Mouse (Mus musculus) intestine, embryonic 14.5 days (tissue): ENCODE results near the gene Aurkb. TPM values are rescaled to one million over a fixed set of nuclear protein-coding genes. Genes with fewer than 3 reads are reported as not detected.

ENCODE experiments used
- ATAC-seq: fragments of 200-750 bp; cut with Nextera tagmentation; replicated peaks from 2 replicates; pipeline ENCODE4 v1.8.0; 2017; ENCODE audit warnings: low read depth, moderate number of reproducible peaks, moderate TSS enrichment, moderate library complexity; ENCODE audit not compliant: low FRiP score, low TSS enrichment
- DNase-seq: peaks from one replicate; pipeline ENCODE4 v3.0.0-alpha.2; 2018; ENCODE audit warnings: low spot score
- H3K27ac ChIP-seq: fragments of 300-500 bp; sonication (generic); 2 replicates; pipeline ENCODE4 v1.5.1; 2014; ENCODE audit warnings: low read depth, mild to moderate bottlenecking, control low read depth
- H3K27me3 ChIP-seq: fragments of 300-500 bp; sonication (generic); replicated peaks from 2 replicates; pipeline ENCODE4 v1.6.1; 2014; ENCODE audit warnings: low read length, control low read depth; ENCODE audit not compliant: control insufficient read depth, insufficient read depth
- H3K36me3 ChIP-seq: fragments of 300-500 bp; sonication (generic); 2 replicates; pipeline ENCODE4 v1.6.1; 2014; ENCODE audit warnings: low read length, control low read depth; ENCODE audit not compliant: control insufficient read depth, insufficient read depth
- H3K4me1 ChIP-seq: fragments of 300-500 bp; sonication (generic); replicated peaks from 2 replicates; pipeline ENCODE4 v1.6.1; 2014; ENCODE audit warnings: low read length, control low read depth, mixed read lengths; ENCODE audit not compliant: control insufficient read depth, insufficient read depth
- H3K4me2 ChIP-seq: fragments of 300-500 bp; sonication (generic); 2 replicates; pipeline ENCODE4 v1.6.1; 2014; ENCODE audit warnings: low read length
- H3K4me3 ChIP-seq: fragments of 300-500 bp; sonication (generic); 2 replicates; pipeline ENCODE4 v1.5.1; 2014; ENCODE audit warnings: low read depth, low read length, control low read depth, mixed read lengths
- H3K9ac ChIP-seq: fragments of 300-500 bp; sonication (generic); 2 replicates; pipeline ENCODE4 v1.6.1; 2014; ENCODE audit warnings: mild to moderate bottlenecking, low read length
- H3K9me3 ChIP-seq: fragments of 300-500 bp; sonication (generic); 2 replicates; pipeline ENCODE4 v1.6.1; 2016; ENCODE audit warnings: low read length, control low read depth; ENCODE audit not compliant: control insufficient read depth
- WGBS: fragments of 180-500 bp; shearing (Covaris S2); extraction: QIAGEN DNeasy Blood & Tissue Kit; methylation state at CpG from one replicate; pipeline ENCODE4 v1.1.7; 2014; 5-methylcytosine and 5-hydroxymethylcytosine counted together
- polyA plus RNA-seq: library from polyadenylated mRNA; unstranded; fragments of >200 nt; fragmentation: Nextera tagmentation; extraction: Ambion mirVana; gene quantifications from 2 replicates; pipeline ENCODE4 v1.2.1, GENCODE M21; 2014

Gene Aurkb
- polyA plus RNA-seq, 1 experiment from 2014 or later, result 150 TPM

DNA sequence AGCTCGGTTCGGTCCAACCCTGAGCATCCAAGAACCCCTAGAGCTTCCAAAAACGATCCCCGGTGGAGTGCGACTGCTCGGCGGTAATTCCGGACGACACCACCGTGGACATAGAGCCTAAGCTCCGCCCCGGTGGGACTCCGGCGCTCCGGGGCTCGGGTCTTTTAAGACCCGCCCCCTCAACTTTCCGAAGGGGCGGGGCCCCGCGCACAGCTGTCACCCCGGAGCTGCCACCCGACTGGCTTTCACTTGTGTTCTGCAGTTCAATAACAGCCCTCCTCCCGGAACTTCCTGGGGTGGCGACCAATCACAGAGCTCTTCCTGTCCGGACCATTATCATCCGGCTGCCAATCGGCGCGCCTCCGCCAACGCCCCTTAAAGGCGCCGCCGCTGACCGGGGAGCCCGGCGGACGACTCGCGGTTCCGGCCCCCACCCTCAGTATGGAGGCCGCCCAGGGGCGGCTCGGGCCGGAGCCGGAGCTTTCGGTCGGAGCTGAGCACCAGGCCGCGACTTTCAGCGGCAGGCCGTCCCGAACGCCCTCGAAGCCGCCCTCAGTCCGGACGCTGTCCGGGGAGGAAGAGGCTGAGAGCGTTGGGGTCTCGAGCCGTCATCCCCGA lies 14.0 kb downstream of the Aurkb start, which contains the start of gene Borcs6:
Borcs6 (plus strand) TSS at position 361 of the 618 bp plus-strand sequence.
- WGBS, result under 1% methylated on average over 64 of the region's 64 CpGs
- H3K27ac ChIP-seq, result peak within 1 kb of the TSS; percentile 89
- peak within 1 kb of the TSS; percentile 84 for H3K9ac ChIP-seq

DNA sequence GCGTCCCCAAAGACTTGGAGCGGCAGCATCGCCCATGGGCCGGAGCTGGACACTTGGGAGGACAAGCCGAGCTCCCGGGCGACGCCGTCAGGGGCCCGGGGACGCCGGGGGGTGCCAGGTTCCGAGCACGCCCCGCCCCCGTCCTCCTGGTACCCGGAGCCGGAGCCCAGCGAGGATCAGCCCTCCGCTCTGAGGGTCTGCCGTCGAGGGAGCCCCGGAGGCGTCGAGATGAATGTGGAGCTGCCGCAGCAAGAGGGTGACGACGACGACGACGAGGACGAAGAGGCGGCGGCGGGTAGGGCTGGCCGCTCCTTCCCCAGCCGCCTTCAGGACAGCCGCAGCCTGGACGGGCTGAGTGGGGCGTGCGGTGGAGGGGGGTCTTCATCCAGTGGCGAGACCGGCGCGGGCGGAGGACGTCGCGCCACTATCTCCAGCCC lies 14.5 kb downstream of the Aurkb start:
- no peaks in the 10 kb centered on the region for H3K27me3 ChIP-seq

More for the DNA sequence above, 14.0 kb downstream of the Aurkb start, which contains the start of gene Borcs6:
- Histone ChIP-seq H3K9me3 (no peaks in the 10 kb centered on the region), H3K4me1 (peaks cover 21% of the 10 kb centered on the region), H3K27me3 (no peaks in the 10 kb centered on the region), H3K4me3 (peak within 1 kb of the TSS; percentile 78), H3K4me2 (peak within 1 kb of the TSS; percentile 80), H3K36me3 (no peaks in the 10 kb centered on the region)
- peak; percentile 89 for ATAC-seq
- peak; percentile 93 for DNase-seq

DNA sequence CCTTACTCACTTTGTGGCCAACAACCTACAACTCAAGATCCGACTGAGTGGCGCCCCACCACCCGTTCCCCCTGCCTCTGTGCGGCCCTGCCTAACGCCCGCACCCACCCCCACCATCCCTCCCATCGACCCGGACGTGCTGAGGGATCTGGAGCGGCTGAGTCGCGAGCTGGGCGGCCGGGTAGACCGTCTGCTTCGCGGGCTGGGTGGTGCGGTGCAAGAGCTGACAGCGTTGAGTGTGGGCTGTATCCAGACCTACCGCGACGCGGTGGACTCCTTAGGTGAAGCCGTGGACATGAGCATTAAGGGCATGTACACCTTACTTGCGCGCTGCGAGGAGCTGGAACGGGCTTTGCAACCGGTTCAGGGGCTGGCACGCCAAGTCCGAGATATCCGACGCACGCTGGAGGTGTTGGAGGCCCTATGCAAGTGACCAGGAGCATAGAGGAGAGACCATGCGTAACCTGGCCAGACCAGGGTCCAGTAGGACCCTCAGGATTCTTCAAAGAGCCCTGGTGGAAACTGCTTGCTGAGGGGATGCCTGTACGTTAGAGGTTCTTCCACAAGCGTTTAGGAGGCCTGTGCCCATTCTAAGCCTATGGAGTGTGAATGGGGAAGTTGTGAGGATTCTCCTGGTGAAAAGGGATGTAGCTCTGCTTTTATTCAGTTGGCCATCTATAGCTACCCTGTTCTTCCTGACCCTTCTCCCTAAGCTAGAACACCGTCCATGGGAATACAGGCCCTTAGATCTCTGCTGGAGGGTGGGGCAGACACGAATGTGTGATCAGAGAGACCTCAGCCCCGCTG lies 15.2 kb downstream of the Aurkb start:
- H3K4me3 ChIP-seq, result peak overlapping the region; percentile 78
- WGBS, result 2% methylated on average over 40 of the region's 40 CpGs
- no peak for DNase-seq

More for the DNA sequence above, 14.5 kb downstream of the Aurkb start:
- WGBS, result under 1% methylated on average over 47 of the region's 49 CpGs
- H3K4me2 ChIP-seq, result peak overlapping the region; percentile 80
- peak; percentile 15; the same call in 1 of the 2 replicates for ATAC-seq
- peak; percentile 82 for DNase-seq
- no peaks in the 10 kb centered on the region for H3K36me3 ChIP-seq
- peak overlapping the region; percentile 84 for H3K9ac ChIP-seq
- peak overlapping the region; percentile 78 for H3K4me3 ChIP-seq
- H3K27ac ChIP-seq, result peak overlapping the region; percentile 89
- peaks cover 21% of the 10 kb centered on the region for H3K4me1 ChIP-seq
- no peaks in the 10 kb centered on the region for H3K9me3 ChIP-seq

DNA sequence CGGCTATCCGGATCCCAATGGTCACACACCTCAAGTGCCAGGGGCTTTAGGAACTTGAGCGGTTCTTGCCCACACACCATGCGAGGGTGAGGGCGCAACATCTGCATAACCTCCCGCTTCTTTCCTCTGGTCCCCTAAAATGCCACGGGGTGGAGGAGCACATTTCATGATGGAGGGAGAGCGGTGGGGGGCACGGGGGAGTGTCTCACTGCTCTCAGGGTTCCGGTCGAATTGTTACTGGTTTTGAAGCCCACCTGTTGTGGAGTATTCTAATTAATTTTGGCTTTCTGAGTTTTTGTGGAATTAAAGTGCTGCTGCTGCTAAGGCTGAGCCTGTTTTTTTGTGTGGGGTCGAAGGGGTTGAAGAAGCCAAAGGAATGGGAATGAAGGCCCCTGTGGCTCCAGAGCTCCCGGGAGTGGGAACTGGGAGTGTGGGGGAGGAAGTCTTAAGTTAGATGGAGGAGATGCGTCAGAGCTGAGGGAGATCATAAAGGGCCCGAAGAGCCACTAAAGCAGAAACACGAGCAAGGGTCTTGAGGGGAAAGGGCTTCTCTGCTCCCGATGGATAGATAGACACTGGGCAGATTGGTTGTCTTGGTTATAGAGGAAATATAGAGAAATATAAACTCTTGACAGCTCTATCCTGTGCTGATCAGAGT lies 15.9 kb downstream of the Aurkb start:
- H3K36me3 ChIP-seq, result no peaks in the 10 kb centered on the region
- peak overlapping the region; percentile 84 for H3K9ac ChIP-seq
- peak overlapping the region; percentile 80 for H3K4me2 ChIP-seq
- WGBS, result 13% methylated on average over 17 of the region's 17 CpGs
- no peak overlapping the region for H3K27ac ChIP-seq
- peak overlapping the region; percentile 78 for H3K4me3 ChIP-seq
- H3K4me1 ChIP-seq, result peaks cover 21% of the 10 kb centered on the region
- H3K9me3 ChIP-seq, result no peaks in the 10 kb centered on the region
- DNase-seq, result no peak
- no peaks in the 10 kb centered on the region for H3K27me3 ChIP-seq
- ATAC-seq, result no peak

More for the DNA sequence above, 15.2 kb downstream of the Aurkb start:
- no peak for ATAC-seq
- Histone ChIP-seq H3K9me3 (no peaks in the 10 kb centered on the region), H3K9ac (peak overlapping the region; percentile 84), H3K27ac (peak overlapping the region; percentile 89), H3K36me3 (no peaks in the 10 kb centered on the region), H3K4me1 (peaks cover 21% of the 10 kb centered on the region), H3K4me2 (peak overlapping the region; percentile 80), H3K27me3 (no peaks in the 10 kb centered on the region)

DNA sequence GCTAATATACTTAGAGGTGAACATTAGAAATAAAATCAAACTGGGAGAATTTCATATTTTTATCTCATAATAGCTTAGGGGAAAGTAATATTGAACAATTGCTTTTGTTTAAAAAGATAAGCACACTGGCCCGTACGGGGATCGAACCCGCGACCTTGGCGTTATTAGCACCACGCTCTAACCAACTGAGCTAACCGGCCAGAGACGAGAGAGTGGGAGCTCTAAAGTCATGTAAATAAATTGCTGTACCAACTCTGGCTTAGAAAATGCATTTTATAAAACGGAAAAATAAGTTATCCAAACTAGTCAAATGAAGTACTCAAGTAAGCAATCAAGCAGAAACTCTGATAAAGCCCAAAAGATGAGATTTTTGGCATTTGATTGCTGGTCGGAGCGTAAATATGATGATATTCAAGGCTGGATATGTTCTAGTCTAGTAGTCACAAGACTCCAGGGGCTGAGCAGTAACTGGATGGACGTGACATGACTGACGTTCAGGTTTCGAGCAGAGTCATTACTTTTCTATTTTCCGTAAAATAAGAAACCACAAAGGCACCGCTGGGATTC lies 16.8 kb downstream of the Aurkb start:
- H3K4me2 ChIP-seq, result peak overlapping the region; percentile 80
- no peaks in the 10 kb centered on the region for H3K9me3 ChIP-seq
- no peaks in the 10 kb centered on the region for H3K36me3 ChIP-seq
- DNase-seq, result peak; percentile 83
- H3K4me1 ChIP-seq, result peaks cover 21% of the 10 kb centered on the region
- H3K27ac ChIP-seq, result peak overlapping the region; percentile 67; the same call in 1 of the 2 replicates
- H3K4me3 ChIP-seq, result peak overlapping the region; percentile 93
- ATAC-seq, result no peak; the same call in 1 of the 2 replicates
- peak overlapping the region; percentile 41; the same call in 1 of the 2 replicates for H3K9ac ChIP-seq
- under 1% methylated on average over 17 of the region's 17 CpGs for WGBS
- H3K27me3 ChIP-seq, result no peaks in the 10 kb centered on the region

DNA sequence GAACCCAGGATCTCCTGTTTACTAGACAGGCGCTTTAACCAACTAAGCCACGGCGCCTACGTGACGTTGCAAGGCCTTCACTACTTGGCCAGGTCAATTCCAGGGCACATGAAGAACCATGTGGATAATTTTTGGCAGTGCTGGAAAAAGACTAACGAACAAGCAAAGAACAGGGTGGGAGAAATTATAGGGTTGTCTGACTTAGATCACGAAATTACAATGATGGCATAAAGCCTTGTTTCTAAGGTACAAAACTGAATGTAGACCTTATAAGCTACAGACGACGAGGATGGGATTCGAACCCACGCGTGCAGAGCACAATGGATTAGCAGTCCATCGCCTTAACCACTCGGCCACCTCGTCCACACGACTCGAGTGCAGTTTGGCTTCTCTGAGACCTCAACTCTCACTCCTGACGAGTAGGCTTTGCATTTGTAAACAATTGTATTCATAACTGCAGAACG lies 17.3 kb downstream of the Aurkb start:
- peak; percentile 100 for DNase-seq
- WGBS, result 0% methylated on average over 19 of the region's 19 CpGs
- peak overlapping the region; percentile 67 for H3K9ac ChIP-seq
- no peaks in the 10 kb centered on the region for H3K9me3 ChIP-seq
- peak overlapping the region; percentile 80 for H3K4me2 ChIP-seq
- no peaks in the 10 kb centered on the region for H3K27me3 ChIP-seq
- peaks cover 21% of the 10 kb centered on the region for H3K4me1 ChIP-seq
- peak overlapping the region; percentile 73; the same call in 1 of the 2 replicates for H3K27ac ChIP-seq
- peak overlapping the region; percentile 93 for H3K4me3 ChIP-seq
- no peaks in the 10 kb centered on the region for H3K36me3 ChIP-seq
- peak; percentile 57 for ATAC-seq

DNA sequence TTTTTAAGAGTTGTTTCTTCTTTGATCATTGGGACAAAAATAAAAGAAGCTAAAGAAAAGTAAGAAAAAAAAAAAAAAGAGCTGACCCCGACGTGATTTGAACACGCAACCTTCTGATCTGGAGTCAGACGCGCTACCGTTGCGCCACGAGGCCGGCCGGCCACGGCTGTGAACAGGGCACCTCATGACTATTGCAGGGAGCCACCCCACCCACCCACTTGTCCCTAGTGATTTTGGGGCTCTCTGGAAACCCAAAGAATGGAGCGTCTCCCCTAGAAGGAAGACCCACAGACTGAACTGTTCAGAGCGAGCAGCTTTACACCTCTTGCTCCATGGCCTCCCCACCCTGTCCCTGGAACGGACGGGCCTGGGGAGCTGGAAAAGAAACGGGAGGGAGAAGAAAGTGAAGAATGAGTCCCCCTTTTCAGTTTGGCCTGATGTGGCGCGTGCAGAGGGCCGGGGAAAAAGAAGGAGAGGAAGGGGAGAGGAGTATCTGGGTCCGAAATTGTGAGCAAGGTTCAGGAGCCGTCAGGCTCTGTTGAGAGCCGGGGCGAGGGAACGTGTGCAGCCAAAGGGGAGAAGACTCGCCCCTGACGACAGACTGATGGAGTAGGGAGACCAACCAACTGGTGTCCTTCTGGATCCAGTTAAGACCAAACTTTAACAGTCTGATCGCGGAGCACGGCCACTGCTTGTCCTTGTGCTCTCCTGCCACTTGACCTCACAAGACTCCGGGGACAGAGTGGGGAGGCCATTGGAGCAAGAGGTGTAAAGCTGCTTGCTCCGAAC lies 18.2 kb downstream of the Aurkb start:
- ATAC-seq (peak; percentile 47; the same call in 1 of the 2 replicates), DNase-seq (peak; percentile 99)
- H3K4me1 ChIP-seq, result peaks cover 17% of the 10 kb centered on the region
- no peaks in the 10 kb centered on the region for H3K27me3 ChIP-seq
- H3K4me3 ChIP-seq, result peak overlapping the region; percentile 93
- H3K4me2 ChIP-seq, result peak overlapping the region; percentile 80
- no peaks in the 10 kb centered on the region for H3K36me3 ChIP-seq
- H3K9me3 ChIP-seq, result no peaks in the 10 kb centered on the region
- peak overlapping the region; percentile 73 for H3K27ac ChIP-seq
- peak overlapping the region; percentile 67 for H3K9ac ChIP-seq
- WGBS, result under 1% methylated on average over 31 of the region's 31 CpGs
